Mouse (Mus musculus) brown adipose tissue, adult 24 weeks (tissue): ENCODE measurements around the gene Hipk2. TPM values are rescaled to one million over a fixed set of nuclear protein-coding genes. Genes with fewer than 3 reads are reported as not detected.

Experiments
- H3K27ac ChIP-seq: fragments of 200-500 bp; replicated peaks from 2 replicates; pipeline ENCODE4 v1.5.1; 2012; ENCODE audit warnings: low read depth, mild to moderate bottlenecking, low read length
- H3K4me1 ChIP-seq: fragments of 200-500 bp; 2 replicates; pipeline ENCODE4 v1.6.1; 2012; ENCODE audit warnings: low read length, mixed read lengths; ENCODE audit not compliant: control insufficient read depth, insufficient read depth, insufficient read length
- H3K4me3 ChIP-seq: fragments of 200-500 bp; 2 replicates; pipeline ENCODE4 v1.5.1; 2012; ENCODE audit warnings: low read depth, mild to moderate bottlenecking, low read length, moderate library complexity; ENCODE audit not compliant: insufficient read depth
- polyA plus RNA-seq: library from polyadenylated mRNA; stranded (reverse); fragments of >200 nt; gene quantifications from 2 replicates; pipeline ENCODE4 v1.2.4, GENCODE M21; 2012; ENCODE audit not compliant: missing spikeins, insufficient read depth, insufficient read length

Gene Hipk2
- polyA plus RNA-seq, 1 experiment, result 63.9 TPM

DNA sequence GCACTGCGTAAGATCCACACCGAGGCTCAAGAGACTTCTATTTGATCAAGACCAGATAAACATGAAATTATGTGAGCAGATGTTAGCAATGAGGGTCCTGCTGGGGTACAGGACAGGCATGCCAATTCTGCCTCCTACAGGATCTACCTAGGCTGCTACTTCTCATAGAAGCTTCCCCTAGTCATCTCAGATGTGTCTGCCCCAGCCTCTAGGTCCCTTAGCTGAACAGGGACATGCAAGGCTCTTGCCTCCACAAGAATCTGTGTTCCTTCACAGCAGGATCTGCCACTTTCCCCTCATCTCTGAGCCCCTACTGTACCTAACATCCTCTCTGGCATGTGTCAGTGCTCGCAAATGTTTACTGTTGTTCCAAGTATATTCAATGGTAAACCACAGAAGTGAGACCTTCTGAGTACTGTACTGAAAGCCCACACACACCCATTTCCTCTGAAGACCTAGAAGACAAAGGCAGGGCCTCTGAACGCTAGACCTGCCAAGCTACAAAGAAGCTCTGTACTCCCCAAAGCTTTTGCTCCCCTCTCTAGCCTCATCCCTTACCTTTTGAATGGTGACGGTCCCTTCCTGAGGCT is 86.6 kb downstream of the Hipk2 start:
- peaks cover 11% of the 10 kb centered on the region for H3K4me1 ChIP-seq
- no peak overlapping the region for H3K4me3 ChIP-seq

DNA sequence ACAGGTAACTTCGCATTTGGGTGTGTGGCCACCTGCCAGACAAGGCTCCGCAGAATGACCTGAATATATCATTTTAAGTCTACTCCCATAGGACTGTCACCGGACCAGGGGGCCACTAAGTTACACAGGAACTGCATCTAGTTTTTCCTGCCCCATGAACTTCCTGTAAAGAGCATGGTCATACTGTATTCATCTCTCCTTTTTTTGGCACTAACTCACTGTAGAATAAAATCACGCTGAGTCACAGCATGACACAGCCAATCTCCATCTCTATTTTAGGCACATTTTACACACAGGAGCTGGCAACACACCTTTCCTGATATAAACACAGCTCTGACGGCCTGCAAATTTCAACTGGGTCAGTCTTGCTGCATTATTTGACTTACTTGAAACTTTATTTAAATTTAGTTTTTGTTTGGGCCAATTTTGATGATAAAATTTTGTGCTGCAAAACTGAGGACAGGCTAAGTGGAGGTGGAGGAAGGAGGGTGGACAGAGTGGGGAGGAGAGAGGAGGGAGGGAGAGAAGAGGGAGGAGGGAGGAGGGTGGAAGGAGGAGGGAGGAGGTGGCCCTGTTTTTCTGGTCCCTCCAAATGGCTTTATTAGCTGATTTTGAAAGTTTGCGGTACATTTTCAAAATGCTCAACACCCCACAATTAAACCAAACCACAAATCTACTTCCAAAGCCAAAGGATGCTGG is 88.0 kb downstream of the Hipk2 start:
- peaks cover 9% of the 10 kb centered on the region for H3K4me1 ChIP-seq
- no peak overlapping the region for H3K4me3 ChIP-seq
- no peak overlapping the region for H3K27ac ChIP-seq

More for the DNA sequence above, 86.6 kb downstream of the Hipk2 start:
- no peak overlapping the region for H3K27ac ChIP-seq

DNA sequence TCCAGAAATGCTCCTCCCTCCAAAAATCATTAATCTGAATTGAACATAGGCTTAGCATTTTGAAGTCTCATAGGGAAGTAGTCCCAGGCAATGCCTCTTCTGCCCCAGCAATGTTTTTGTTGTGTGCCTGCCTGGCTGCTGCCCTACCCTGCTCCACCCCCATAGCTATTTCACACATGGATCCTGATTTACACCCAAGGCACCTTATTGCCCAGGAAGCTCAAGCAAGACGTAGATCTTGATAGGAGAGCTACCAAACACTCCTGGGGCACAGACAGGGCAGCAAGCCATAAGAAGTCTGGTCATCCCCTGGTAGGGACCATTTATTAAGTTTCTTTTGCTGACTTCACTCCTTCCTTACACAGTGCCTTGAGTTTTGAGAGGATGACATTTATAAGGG is 88.8 kb downstream of the Hipk2 start:
- Histone ChIP-seq H3K27ac (no peak overlapping the region), H3K4me3 (no peak overlapping the region), H3K4me1 (peaks cover 9% of the 10 kb centered on the region)

DNA sequence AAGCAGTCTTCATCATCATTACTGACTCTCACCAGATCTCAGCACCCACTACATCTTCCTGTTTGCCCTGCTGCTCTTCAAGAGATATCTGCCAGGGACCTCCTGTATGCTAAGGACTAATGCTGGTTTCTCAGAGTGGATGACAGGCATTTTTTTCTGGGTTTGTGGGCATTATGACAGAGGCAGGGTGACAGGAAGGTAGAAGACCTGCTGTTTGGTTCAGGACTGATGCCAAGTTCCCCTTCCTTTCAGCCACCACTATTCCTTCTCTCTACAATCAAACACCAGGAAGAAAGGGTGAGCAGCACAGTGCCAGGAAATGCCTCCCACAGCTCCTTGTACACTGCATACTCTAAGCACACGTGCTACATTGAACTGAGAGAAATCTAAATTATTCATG is 90.2 kb downstream of the Hipk2 start:
- Histone ChIP-seq H3K4me1 (peaks cover 9% of the 10 kb centered on the region), H3K4me3 (no peak overlapping the region)

DNA sequence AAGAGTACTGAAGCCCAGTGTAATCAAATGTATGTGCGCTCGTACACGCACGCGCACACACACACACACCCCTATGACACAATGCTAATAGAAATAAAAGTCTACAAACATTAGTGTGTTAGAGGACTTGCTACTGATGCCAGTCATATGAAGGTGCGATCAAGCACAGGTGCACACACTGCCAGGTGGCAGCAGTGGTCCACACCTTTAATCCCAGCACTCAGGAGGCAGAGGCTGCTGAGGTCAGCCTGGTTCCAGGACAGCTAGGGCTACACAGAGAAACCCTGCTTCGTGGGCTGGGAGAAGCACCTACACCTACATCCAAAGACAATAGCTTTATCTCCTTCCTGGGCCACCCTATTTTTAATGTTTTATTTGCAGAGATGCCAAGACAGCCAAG is 96.6 kb downstream of the Hipk2 start:
- Histone ChIP-seq H3K27ac (no peak overlapping the region), H3K4me1 (no peaks in the 10 kb centered on the region), H3K4me3 (no peak overlapping the region)

More for the DNA sequence above, 90.2 kb downstream of the Hipk2 start:
- no peak overlapping the region for H3K27ac ChIP-seq

DNA sequence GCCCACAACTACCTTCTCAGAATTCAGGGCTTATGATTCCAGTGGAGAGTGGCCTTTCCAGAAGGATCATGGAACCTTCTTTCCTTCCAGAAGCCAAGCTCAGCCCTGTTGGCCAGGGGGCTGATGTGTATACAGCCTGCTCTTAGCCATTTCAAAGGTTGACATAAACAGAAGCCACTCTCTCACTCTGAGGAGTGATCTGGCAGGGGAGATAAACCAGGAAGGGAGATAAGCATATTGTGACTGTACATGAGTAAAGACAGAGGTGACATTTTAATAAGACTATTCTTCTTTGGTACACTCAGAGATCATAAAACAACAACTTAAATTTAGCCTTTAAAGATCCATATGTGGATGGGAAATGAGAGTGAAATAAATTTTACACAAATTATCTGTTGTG is 97.1 kb downstream of the Hipk2 start:
- no peak overlapping the region for H3K27ac ChIP-seq

DNA sequence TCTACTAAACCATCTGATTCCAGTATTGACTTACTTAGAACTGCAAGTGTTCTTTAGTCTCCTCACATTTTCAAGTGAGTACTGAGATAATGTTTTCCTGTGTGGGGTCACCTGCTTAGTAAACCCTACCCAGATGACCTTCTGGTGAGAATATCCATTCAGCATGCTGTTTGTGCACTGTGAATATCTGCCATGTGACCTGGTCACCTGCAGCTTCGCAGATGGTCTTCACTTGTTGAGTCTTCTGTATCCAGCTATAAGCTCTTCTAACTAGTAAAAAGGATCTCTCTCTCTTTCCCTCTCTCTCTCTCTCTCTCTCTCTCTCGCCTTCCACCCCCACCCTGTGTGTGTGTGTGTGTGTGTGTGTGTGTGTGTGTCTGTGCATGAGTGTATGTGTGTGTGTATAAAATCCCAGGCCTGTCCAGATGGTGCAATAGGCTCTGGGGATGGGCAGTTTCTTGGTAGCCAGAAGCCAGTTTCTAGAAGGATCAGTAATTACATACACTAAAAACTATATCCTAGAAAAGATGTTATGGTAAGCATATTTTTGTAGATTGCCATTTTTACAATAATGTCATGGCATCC is 99.9 kb downstream of the Hipk2 start:
- Histone ChIP-seq H3K4me1 (peaks cover 3% of the 10 kb centered on the region; the same call in 1 of the 2 replicates), H3K27ac (no peak overlapping the region), H3K4me3 (no peak overlapping the region)

More for the DNA sequence above, 97.1 kb downstream of the Hipk2 start:
- H3K4me3 ChIP-seq, result no peak overlapping the region
- H3K4me1 ChIP-seq, result no peaks in the 10 kb centered on the region

DNA sequence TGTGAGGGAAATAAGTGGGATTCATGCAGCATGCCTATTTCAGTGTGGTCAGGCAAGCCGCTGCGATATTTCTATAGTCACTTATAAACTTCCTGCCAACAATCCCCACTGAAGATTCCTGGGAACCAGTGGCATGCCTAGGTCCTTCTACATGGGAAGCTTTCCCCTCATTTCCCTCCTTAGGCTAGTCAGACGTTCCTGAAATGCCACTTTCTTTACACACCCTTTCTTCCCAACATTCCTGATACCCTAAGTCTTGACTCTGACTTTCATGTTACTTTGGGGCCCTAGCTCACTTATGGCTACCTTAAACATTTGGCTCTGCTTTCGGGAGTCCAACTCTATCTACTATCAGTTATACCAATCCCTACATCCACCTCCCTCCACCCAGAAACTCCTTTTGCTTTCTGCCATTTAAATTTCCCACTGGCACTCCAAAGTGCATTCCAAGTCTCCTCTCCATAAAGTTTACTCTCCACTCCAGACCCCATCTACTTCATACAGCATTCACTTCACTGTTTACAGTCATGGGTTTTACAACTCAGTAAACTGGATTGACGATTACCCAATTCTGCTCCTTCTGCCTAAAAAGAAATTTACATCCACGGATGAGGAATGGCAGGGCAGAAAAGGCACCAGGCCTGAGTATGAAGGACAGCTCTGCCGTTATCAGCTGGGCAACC is 103.0 kb downstream of the Hipk2 start:
- Histone ChIP-seq H3K4me1 (peaks cover 8% of the 10 kb centered on the region; the same call in 1 of the 2 replicates), H3K27ac (no peak overlapping the region), H3K4me3 (no peak overlapping the region)

DNA sequence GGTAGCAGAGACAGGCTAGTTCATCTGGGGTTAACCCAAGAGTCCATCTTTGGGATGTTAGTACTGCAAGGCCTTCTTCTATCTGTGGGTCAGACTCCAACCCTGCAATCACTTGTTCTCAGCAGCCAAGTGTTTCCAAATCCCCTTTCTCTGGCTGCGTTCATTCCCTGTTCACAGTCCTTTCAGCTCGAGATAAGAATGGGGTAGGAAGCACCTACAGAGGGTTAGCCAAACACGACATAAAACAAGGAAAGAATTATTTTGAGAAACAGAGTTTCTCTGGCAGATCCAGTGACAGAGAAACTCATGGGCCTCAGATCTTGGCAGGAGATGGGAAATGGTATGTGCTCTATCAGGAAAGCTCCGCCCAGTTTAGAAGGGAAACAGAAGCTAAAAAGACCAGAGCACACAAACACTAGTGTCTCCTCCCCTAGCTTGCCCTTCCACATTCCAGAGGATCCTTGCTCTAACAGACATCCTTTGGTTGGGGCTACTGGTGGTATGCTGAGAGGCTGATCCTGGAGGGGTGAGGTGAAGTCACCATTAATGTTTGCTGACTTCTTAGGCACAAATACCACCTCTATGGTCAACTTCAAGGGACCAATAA is 104.8 kb downstream of the Hipk2 start:
- Histone ChIP-seq H3K4me3 (no peak overlapping the region), H3K27ac (no peak overlapping the region), H3K4me1 (peaks cover 8% of the 10 kb centered on the region; the same call in 1 of the 2 replicates)

DNA sequence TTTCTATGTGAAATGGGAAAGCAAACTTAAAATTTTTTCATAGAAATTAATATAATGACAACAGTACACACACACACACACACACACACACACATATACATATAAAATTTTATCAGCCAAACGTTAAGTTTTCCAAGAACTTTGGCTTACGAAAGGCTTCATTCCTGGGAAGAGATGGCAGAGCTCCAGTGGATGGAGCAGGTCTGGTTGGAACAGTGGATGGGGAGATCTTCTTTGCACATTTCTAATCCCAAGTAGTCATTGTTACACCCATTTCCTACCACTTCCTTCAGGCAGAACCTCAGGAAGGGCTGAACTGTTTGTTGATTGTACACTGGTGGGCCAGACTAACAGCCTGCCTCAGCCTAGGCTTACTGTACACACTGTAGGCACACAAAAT is 106.3 kb downstream of the Hipk2 start:
- Histone ChIP-seq H3K27ac (no peak overlapping the region), H3K4me1 (peaks cover 8% of the 10 kb centered on the region; the same call in 1 of the 2 replicates), H3K4me3 (no peak overlapping the region)

DNA sequence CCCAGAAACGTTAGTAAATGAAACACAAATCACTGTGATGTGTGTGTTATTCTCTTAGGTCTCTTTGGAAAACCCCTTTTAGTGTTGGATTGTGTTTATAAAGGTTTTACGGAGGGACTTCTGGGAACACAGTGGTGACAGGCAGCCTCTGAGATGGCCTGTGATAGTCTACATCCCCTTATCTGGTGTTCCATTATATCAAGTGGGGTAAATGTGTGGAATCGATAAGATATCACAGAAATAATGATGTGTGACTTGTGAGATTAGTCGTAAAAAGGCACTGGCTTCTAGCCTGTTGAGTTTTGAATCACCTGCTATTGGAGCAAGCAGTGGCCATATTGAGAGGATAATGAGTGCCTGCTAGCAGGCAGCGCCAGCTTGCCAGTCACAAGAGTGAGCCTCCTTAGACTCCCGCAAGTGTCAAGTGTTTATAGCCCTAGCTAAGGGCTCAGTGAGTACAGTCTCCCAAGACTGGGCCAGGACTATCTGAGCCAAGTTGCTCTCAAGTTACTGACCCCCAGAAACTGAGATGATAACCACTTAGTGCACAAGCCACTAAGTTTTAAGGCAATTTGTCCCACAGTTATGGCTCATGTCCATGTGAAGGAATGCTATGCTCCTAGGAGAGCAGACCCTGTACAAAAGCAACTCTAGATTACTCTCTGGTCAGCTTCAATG is 113.2 kb downstream of the Hipk2 start:
- H3K4me1 ChIP-seq, result peaks cover 17% of the 10 kb centered on the region
- no peak overlapping the region for H3K4me3 ChIP-seq
- no peak overlapping the region for H3K27ac ChIP-seq

DNA sequence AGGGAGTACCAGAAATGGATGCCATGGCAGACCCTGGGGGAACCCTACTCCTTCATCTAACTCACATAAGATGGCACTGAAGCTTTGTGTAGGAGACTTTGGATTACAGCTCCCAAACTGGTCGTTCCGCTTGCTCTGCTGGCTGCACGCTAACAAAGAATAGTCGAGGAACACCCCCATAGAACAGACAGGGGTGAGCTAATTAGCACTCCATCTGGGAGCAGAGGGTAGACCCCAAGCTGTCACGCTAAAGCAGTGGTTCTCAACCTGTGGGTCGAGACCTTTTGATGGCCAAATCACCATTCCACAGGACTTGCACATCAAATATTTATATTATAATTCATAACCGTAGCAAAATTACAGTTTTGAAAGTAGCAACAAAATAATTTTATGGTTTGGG is 114.0 kb downstream of the Hipk2 start:
- H3K4me3 ChIP-seq, result no peak overlapping the region
- H3K27ac ChIP-seq, result no peak overlapping the region
- H3K4me1 ChIP-seq, result peaks cover 17% of the 10 kb centered on the region

DNA sequence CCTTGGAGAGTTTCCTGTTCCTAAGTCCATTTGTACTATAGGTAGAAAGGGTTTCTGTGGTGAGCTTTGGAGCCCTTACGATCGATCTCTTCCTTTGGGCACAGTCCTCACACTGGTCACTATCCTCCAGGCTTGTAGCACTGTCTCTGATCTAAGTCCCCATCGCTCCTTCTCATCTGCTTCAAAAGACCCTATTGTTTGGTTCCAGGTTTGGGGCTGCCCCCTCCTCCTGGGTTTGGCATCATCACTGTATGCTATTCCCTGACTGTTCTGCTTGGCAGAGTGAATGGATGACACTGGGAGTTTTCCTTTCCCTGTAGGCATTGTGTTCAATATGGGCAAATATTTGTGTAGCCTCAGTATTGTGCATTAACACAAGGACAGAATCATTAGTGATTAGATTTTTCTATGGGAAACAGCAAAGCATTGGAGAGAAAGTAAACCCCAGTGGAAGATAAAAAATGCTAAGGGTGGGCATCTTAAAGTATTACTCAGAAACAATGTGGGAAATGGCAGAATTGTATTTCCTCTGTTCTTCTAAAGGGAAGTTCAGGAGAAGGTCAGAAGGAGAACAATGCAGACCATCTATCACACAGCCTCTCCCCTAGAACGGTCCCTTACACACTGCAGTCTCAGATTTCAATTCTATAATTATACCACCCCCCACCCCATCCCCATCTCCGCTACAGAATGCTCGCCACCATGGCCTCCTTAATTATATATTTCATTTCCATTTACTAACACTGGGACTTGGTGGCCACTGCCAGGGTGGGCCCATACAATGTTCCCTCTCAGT is 114.9 kb downstream of the Hipk2 start:
- H3K4me1 ChIP-seq, result peaks cover 21% of the 10 kb centered on the region
- no peak overlapping the region for H3K27ac ChIP-seq
- H3K4me3 ChIP-seq, result no peak overlapping the region
